Mouse (Mus musculus) intestine, embryonic 15.5 days (tissue): ENCODE data around the gene Gpx2. TPM values are rescaled to one million over a fixed set of nuclear protein-coding genes. Genes with fewer than 3 reads are reported as not detected.

Source experiments
- ATAC-seq: fragments of 200-750 bp; cut with Nextera tagmentation; 2 replicates; pipeline ENCODE4 v1.8.0; 2017; ENCODE audit warnings: moderate TSS enrichment, moderate library complexity
- H3K27ac ChIP-seq: fragments of 300-500 bp; sonication (generic); 2 replicates; pipeline ENCODE4 v1.5.1; 2015; ENCODE audit warnings: mild to moderate bottlenecking, inconsistent platforms
- H3K27me3 ChIP-seq: fragments of 300-500 bp; sonication (generic); replicated peaks from 2 replicates; pipeline ENCODE4 v1.6.1; 2015; ENCODE audit warnings: inconsistent platforms
- H3K36me3 ChIP-seq: fragments of 300-500 bp; sonication (generic); 2 replicates; pipeline ENCODE4 v1.6.1; 2015; ENCODE audit warnings: inconsistent platforms
- H3K4me1 ChIP-seq: fragments of 300-500 bp; sonication (generic); replicated peaks from 2 replicates; pipeline ENCODE4 v1.6.1; 2015; ENCODE audit warnings: inconsistent platforms
- H3K4me2 ChIP-seq: fragments of 300-500 bp; sonication (generic); replicated peaks from 2 replicates; pipeline ENCODE4 v1.6.1; 2015; ENCODE audit warnings: mild to moderate bottlenecking, inconsistent platforms
- H3K4me3 ChIP-seq: fragments of 300-500 bp; sonication (generic); replicated peaks from 2 replicates; pipeline ENCODE4 v1.5.1; 2015; ENCODE audit warnings: inconsistent platforms
- H3K9ac ChIP-seq: fragments of 300-500 bp; sonication (generic); 2 replicates; pipeline ENCODE4 v1.6.1; 2015; ENCODE audit warnings: inconsistent platforms
- H3K9me3 ChIP-seq: fragments of 300-500 bp; sonication (generic); 2 replicates; pipeline ENCODE4 v1.6.1; 2016; ENCODE audit warnings: inconsistent platforms
- WGBS: fragments of 180-500 bp; shearing (Covaris S2); methylation state at CpG from one replicate; pipeline ENCODE4 v1.1.7; 2015; 5-methylcytosine and 5-hydroxymethylcytosine counted together
- polyA plus RNA-seq: library from polyadenylated mRNA; unstranded; fragments of >200 nt; fragmentation: Nextera tagmentation; extraction: Ambion mirVana; gene quantifications from 2 replicates; pipeline ENCODE4 v1.2.1, GENCODE M21; 2015

Gpx2 gene
- polyA plus RNA-seq, 1 experiment from 2014 or later = 81.9 TPM

DNA sequence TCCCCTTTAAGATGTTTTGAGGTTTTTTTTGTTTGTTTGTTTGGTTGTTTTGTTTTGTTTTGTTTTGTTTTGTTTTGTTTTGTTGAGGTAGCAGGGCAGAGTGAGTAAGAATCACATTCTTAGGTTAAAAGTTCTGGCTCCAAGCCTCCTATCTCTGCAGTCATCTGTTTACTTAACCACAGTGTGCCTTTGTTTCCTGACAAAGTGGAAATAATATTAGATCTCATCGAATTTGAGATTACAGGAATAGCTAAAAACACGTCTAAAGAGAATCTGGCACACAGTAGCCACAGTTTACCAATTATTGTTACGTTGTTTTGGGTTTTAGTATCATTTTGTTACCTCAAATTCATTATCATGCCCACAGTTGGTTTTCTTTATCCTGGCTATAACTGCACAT lies 20.7 kb downstream of the Gpx2 start:
- no peak overlapping the region for H3K9ac ChIP-seq
- no peak overlapping the region for H3K4me3 ChIP-seq
- no peak overlapping the region for H3K27ac ChIP-seq
- no peaks in the 10 kb centered on the region; the same call in 1 of the 2 replicates for H3K36me3 ChIP-seq
- H3K4me2 ChIP-seq = no peak overlapping the region
- ATAC-seq = no peak
- no peaks in the 10 kb centered on the region for H3K4me1 ChIP-seq
- no peaks in the 10 kb centered on the region for H3K9me3 ChIP-seq
- WGBS = 68% methylated on average over 3 of the region's 3 CpGs
- H3K27me3 ChIP-seq = no peaks in the 10 kb centered on the region

DNA sequence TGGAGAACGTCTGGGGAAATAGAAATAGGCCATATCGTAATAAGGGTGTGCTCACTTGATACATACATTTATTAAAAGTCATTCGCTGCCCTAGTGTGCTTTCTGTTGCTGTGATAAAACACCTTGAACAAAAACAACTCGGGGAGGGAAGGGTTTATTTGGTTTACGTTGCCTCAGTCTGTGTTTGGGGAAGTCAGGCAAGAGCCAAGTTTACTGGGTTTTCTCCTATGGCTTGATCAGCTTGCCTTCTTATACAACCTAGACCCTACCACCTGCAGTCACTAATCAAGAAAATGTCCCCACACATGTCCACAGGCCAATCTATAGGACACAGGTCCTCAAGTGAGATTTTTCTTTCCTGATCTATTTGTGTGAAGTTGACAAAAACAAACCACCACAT lies 23.8 kb downstream of the Gpx2 start:
- Histone ChIP-seq H3K36me3 (no peaks in the 10 kb centered on the region; the same call in 1 of the 2 replicates), H3K27me3 (no peaks in the 10 kb centered on the region), H3K4me1 (no peaks in the 10 kb centered on the region), H3K4me2 (no peak overlapping the region), H3K4me3 (no peak overlapping the region), H3K9ac (no peak overlapping the region), H3K9me3 (no peaks in the 10 kb centered on the region), H3K27ac (no peak overlapping the region)
- WGBS = 84% methylated on average over 5 of the region's 5 CpGs
- no peak for ATAC-seq

DNA sequence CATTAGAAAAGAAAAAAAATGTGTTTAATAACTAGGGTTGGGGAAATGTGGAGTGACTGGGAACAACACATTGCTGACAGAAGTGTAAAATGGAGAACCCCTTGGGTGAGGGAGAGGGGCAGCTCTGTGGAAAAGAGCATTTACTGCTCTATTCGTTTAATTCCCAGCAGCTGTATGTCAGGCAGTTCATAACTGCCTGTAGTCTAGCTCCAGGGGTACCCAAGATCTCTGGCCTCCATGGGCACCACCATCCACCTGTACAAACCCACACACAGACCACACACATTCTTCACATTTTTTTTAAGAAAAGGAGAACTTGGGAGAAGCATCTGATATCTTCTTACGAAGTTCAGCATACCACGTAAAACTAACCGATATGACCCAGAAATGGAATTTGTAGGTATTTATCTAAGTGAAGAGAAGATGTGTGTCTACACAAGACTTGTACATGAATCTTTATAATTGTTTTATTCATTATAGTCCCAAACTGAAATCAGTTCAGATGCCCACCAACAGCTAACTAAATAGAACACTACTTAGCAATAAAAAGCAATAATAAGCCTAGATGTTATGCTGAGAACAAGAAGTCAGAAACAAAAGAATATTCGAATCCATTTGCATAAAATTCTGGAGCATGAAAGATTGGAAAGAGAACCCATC lies 24.4 kb downstream of the Gpx2 start:
- Histone ChIP-seq H3K27me3 (no peaks in the 10 kb centered on the region), H3K4me3 (no peak overlapping the region), H3K9ac (no peak overlapping the region), H3K27ac (no peak overlapping the region), H3K9me3 (no peaks in the 10 kb centered on the region), H3K4me2 (no peak overlapping the region), H3K4me1 (peaks cover 4% of the 10 kb centered on the region; the same call in 1 of the 2 replicates), H3K36me3 (no peaks in the 10 kb centered on the region)
- no peak for ATAC-seq
- 88% methylated on average over 5 of the region's 5 CpGs for WGBS

GRCm38 (mm10) chr12:76765901-76766630 lies 29.3 kb downstream of the Gpx2 start:
- Histone ChIP-seq H3K9ac (peak overlapping the region; percentile 56), H3K27ac (no peak overlapping the region), H3K9me3 (no peaks in the 10 kb centered on the region), H3K4me3 (peak overlapping the region; percentile 60), H3K4me1 (peaks cover 6% of the 10 kb centered on the region; the same call in 1 of the 2 replicates), H3K4me2 (peak overlapping the region; percentile 74), H3K36me3 (no peaks in the 10 kb centered on the region), H3K27me3 (no peaks in the 10 kb centered on the region)
- WGBS = 31% methylated on average over 20 of the region's 20 CpGs
- peak; percentile 27 for ATAC-seq

DNA sequence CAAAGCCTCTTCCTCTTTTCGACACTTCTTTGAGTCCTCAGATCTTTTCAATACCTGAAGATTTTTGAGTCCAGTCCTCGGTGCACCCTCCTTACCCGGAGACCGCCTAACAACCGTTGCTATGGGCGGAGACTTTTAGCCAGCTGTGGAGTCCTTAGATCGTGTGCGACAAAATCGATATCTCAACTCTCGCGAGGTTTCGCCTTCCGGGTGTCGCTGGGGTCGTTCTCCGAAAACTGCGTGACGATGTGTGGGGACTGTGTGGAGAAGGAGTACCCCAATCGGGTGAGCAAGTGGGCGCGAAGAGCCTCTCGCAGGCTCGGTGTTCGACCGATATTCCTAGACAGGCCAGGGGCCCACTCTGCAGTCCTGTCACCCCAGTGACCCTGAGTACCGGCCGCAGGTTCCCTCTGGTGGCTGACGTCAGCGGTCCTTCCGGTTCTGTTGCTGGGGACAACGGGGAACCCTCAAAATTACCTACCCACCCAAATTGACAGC lies 30.0 kb downstream of the Gpx2 start, which contains the start of the genes Churc1 and Fntb:
Gene Churc1 (plus strand): TSS at position 185 of the 498 bp plus-strand sequence.
Gene Fntb (plus strand): TSS at position 236 of the 498 bp plus-strand sequence.
- H3K27ac ChIP-seq = 0 out of 2 replicates have a peak within 1 kb of the TSS, but pooled peaks have one; percentile 61
- under 1% methylated on average over 31 of the region's 31 CpGs for WGBS
- no peaks in the 10 kb centered on the region for H3K36me3 ChIP-seq
- peak within 1 kb of the TSS; percentile 60 for H3K4me3 ChIP-seq
- H3K4me1 ChIP-seq = peaks cover 6% of the 10 kb centered on the region; the same call in 1 of the 2 replicates
- ATAC-seq = peak; percentile 99
- H3K4me2 ChIP-seq = peak within 1 kb of the TSS; percentile 74
- H3K27me3 ChIP-seq = no peaks in the 10 kb centered on the region
- H3K9ac ChIP-seq = peak within 1 kb of the TSS; percentile 56
- H3K9me3 ChIP-seq = no peaks in the 10 kb centered on the region

DNA sequence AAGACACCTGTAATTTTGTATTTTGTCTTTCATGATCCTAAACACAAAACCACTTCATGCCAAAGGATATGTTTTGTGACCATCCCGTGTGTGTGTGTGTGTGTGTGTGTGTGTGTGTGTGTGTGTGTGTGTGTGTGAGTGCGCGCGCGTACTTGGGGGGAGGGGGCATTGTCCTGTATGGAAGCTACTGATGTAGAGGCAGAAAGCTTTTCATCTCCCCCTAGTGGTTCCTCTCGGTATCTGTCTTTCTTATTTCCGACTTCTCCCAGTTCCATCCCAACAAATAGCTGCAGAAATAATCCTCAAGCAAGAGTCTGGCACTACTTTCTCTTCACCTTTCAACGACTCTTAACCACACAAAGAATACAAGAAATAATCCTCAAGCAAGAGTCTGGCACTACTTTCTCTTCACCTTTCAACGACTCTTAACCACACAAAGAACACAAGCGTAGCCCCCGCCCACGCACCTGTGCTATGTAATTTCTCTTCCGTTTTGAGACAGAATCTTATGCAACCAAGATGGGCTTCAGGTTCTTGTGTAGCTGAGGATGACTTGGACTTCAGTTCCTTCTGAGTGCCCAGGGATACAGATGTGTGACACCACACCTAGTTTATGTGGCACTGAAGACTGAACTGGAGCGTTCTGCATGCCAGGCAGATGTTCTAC lies 42.6 kb downstream of the Gpx2 start:
- Histone ChIP-seq H3K9me3 (no peaks in the 10 kb centered on the region), H3K27ac (no peak overlapping the region), H3K9ac (no peak overlapping the region), H3K4me3 (no peak overlapping the region), H3K4me2 (no peak overlapping the region), H3K36me3 (no peaks in the 10 kb centered on the region), H3K27me3 (no peaks in the 10 kb centered on the region), H3K4me1 (no peaks in the 10 kb centered on the region)
- 49% methylated on average over 14 of the region's 14 CpGs for WGBS
- ATAC-seq = no peak

- ATAC-seq = no peak
- Histone ChIP-seq H3K27ac (no peak overlapping the region), H3K4me3 (no peak overlapping the region)
Measured at GRCm38 (mm10) chr12:76750866-76751459, 44.4 kb downstream of the Gpx2 start.

More at GRCm38 (mm10) chr12:76750866-76751459, 44.4 kb downstream of the Gpx2 start:
- H3K9me3 ChIP-seq = no peaks in the 10 kb centered on the region
- H3K4me1 ChIP-seq = no peaks in the 10 kb centered on the region
- WGBS = 83% methylated on average over 16 of the region's 16 CpGs
- H3K27me3 ChIP-seq = no peaks in the 10 kb centered on the region
- no peak overlapping the region for H3K4me2 ChIP-seq
- H3K9ac ChIP-seq = no peak overlapping the region
- H3K36me3 ChIP-seq = no peaks in the 10 kb centered on the region

Other genes with a start within 250 kb of the Gpx2 start
- 1.3 and 2.0 TPM in 2 replicates for gene Sptb, start 85.0 kb downstream of the Gpx2 start, polyA plus RNA-seq
- gene Churc1, start 30.0 kb downstream of the Gpx2 start, polyA plus RNA-seq = 107 and 147 TPM in 2 replicates
- 30.1 and 30.7 TPM in 2 replicates for gene Fntb, start 30.0 kb downstream of the Gpx2 start, polyA plus RNA-seq
- 20.3 and 20.8 TPM in 2 replicates for gene Rab15, start 27.4 kb upstream of the Gpx2 start, polyA plus RNA-seq
- 13.0 and 13.1 TPM in 2 replicates for gene Max, start 166.6 kb upstream of the Gpx2 start, polyA plus RNA-seq